Mouse (Mus musculus) hindbrain, postnatal 0 days (tissue): ENCODE measurements at regions not wholly inside any gene's neighbourhood (a gene's known extent, or its start where the extent isn't known, plus 50 kb on each side); places are given as distances from the start of the nearest gene placed in this dataset.

ENCODE experiments used
- ATAC-seq: fragments of 200-750 bp; cut with Nextera tagmentation; 2 replicates; pipeline ENCODE4 v1.8.0; 2017; ENCODE audit warnings: mild to moderate bottlenecking, moderate TSS enrichment, moderate library complexity
- DNase-seq: peaks from one replicate; pipeline ENCODE4 v3.0.0-alpha.2; 2015; ENCODE audit warnings: low spot score
- H3K27ac ChIP-seq: fragments of 300-500 bp; sonication (generic); 2 replicates; pipeline ENCODE4 v1.5.1; 2014; ENCODE audit warnings: mild to moderate bottlenecking
- H3K27me3 ChIP-seq: fragments of 300-500 bp; sonication (generic); 2 replicates; pipeline ENCODE4 v1.6.1; 2014; ENCODE audit warnings: low read length, mixed read lengths; ENCODE audit not compliant: insufficient read depth
- H3K36me3 ChIP-seq: fragments of 300-500 bp; sonication (generic); 2 replicates; pipeline ENCODE4 v1.6.1; 2014; ENCODE audit warnings: low read length, mixed read lengths; ENCODE audit not compliant: insufficient read depth
- H3K4me1 ChIP-seq: fragments of 300-500 bp; sonication (generic); 2 replicates; pipeline ENCODE4 v1.6.1; 2014; ENCODE audit warnings: antibody characterized with exemption, low read length, mixed read lengths; ENCODE audit not compliant: insufficient read depth
- H3K4me2 ChIP-seq: fragments of 300-500 bp; sonication (generic); 2 replicates; pipeline ENCODE4 v1.6.1; 2014; ENCODE audit warnings: low read depth, mild to moderate bottlenecking, low read length, moderate library complexity, mixed read lengths
- H3K4me3 ChIP-seq: fragments of 300-500 bp; sonication (generic); 2 replicates; pipeline ENCODE4 v1.5.1; 2014; ENCODE audit warnings: low read length
- H3K9ac ChIP-seq: fragments of 300-500 bp; sonication (generic); replicated peaks from 2 replicates; pipeline ENCODE4 v1.6.1; 2014; ENCODE audit warnings: mild to moderate bottlenecking, low read length, moderate library complexity, mixed read lengths
- H3K9me3 ChIP-seq: fragments of 300-500 bp; sonication (generic); 2 replicates; pipeline ENCODE4 v1.6.1; 2016; ENCODE audit warnings: low read length, mixed read lengths
- CTCF ChIP-seq: IDR thresholded peaks from 2 replicates; pipeline ENCODE4 v1.5.1; 2016; ENCODE audit warnings: antibody characterized with exemption, control low read depth, low read depth
- WGBS: fragments of 180-500 bp; shearing (Covaris S2); extraction: QIAGEN DNeasy Blood & Tissue Kit; methylation state at CpG from one replicate; pipeline ENCODE4 v1.1.7; 2014; 5-methylcytosine and 5-hydroxymethylcytosine counted together

DNA sequence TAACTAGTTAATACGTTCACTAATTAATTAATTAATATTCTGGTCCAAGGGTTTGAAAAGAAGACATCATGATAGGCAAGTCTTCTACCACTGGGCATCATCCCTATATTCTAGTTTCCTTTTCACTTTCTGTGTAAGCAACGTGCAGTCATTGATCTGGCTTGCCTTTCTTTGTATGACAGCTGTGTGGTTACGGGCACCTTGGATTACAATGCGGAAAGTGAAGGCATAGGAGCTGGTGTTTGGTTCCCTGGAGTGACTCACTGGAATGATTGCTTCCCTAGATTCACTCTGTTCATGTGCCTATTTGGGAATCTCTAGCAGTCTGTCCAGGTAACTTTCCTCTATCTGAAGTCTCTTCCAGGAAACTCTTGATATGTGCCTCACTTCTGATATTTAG, 120.5 kb upstream of the Ntf3 start:
- no peaks in the 10 kb centered on the region for H3K4me1 ChIP-seq
- TF ChIP-seq CTCF, result no peak
- DNase-seq (no peak), ATAC-seq (no peak)
- H3K36me3 ChIP-seq, result no peaks in the 10 kb centered on the region
- no peak overlapping the region for H3K9ac ChIP-seq
- H3K27ac ChIP-seq, result no peak overlapping the region
- H3K9me3 ChIP-seq, result no peaks in the 10 kb centered on the region
- H3K4me2 ChIP-seq, result no peak overlapping the region
- 64% methylated on average over 4 of the region's 4 CpGs for WGBS
- no peak overlapping the region for H3K4me3 ChIP-seq
- no peaks in the 10 kb centered on the region for H3K27me3 ChIP-seq

DNA sequence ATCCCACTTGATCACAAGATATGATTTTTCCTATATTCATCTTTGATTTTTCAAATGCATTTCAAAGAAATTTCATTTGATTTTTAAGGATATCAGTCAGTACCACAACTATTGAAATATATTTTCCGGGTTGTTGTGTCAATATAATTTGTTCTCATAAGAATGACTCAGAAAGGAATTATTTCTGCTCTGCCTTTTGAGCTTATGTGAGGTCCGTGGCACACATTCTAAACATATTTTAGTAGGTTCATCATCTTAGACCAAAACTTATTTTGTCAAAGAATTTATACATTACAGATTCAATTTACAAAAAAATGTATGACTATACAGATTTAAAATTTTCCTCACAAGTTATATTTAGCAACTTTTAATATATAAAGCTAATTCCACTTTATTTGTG, 119.5 kb upstream of the Ntf3 start:
- TF ChIP-seq CTCF, result no peak
- Histone ChIP-seq H3K4me2 (no peak overlapping the region), H3K36me3 (no peaks in the 10 kb centered on the region), H3K4me1 (no peaks in the 10 kb centered on the region), H3K9ac (no peak overlapping the region), H3K27ac (no peak overlapping the region), H3K4me3 (no peak overlapping the region), H3K27me3 (no peaks in the 10 kb centered on the region), H3K9me3 (no peaks in the 10 kb centered on the region)
- DNase-seq, result no peak
- 84% methylated on average over 2 of the region's 2 CpGs for whole genome bisulfite sequencing
- ATAC-seq, result no peak

DNA sequence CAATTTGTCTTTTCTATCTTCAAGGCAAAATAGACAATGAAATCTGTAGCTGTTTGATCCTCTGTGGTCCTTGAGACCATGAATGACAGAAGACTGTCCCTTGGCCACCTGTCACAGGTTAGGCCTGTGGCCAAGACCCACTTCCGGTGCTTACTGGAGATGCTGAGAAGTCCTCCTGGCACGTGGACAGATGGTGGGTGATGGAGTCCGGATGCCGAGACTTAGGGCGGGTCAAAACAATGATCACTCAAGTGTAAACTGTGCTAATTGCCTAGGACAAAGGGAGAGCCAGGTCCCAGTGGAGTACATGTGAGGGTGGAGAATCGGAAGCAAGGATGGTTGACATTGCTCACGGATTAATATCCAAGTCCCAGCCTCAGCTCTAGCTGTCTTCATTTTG, 117.7 kb upstream of the Ntf3 start:
- no peak overlapping the region for H3K4me3 ChIP-seq
- DNase-seq (peak; percentile 77), ATAC-seq (peak; percentile 78)
- no peaks in the 10 kb centered on the region for H3K27me3 ChIP-seq
- no peaks in the 10 kb centered on the region for H3K36me3 ChIP-seq
- no peaks in the 10 kb centered on the region for H3K4me1 ChIP-seq
- no peak overlapping the region for H3K9ac ChIP-seq
- no peak overlapping the region for H3K27ac ChIP-seq
- no peaks in the 10 kb centered on the region for H3K9me3 ChIP-seq
- WGBS, result 54% methylated on average over 7 of the region's 7 CpGs
- no peak overlapping the region for H3K4me2 ChIP-seq
- TF ChIP-seq CTCF, result no peak

DNA sequence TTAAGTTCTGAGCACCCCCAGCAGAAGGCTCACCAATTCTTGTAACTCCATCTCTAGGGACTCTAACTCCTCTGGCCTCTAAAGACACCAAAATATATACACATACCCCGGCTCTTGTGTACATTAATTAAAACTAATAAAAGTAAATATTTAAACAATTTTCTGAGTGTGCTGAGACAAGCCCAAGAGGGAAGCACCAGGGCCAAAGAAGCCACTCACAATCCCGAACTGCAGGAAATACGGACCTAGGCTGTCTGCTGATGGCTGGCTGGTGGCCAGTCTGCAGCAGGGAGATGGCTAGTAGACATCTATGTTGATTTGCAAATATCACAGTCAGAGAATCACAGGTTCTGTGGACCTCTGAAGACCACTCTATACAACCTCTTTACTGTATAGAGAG, 113.6 kb upstream of the Ntf3 start:
- ATAC-seq (no peak), DNase-seq (no peak)
- no peak overlapping the region for H3K27ac ChIP-seq
- H3K9ac ChIP-seq, result no peak overlapping the region
- no peak overlapping the region for H3K4me2 ChIP-seq
- TF ChIP-seq CTCF, result no peak
- H3K36me3 ChIP-seq, result no peaks in the 10 kb centered on the region
- WGBS, result 86% methylated on average over 3 of the region's 3 CpGs
- no peak overlapping the region for H3K4me3 ChIP-seq
- H3K9me3 ChIP-seq, result no peaks in the 10 kb centered on the region
- H3K27me3 ChIP-seq, result no peaks in the 10 kb centered on the region
- no peaks in the 10 kb centered on the region for H3K4me1 ChIP-seq

DNA sequence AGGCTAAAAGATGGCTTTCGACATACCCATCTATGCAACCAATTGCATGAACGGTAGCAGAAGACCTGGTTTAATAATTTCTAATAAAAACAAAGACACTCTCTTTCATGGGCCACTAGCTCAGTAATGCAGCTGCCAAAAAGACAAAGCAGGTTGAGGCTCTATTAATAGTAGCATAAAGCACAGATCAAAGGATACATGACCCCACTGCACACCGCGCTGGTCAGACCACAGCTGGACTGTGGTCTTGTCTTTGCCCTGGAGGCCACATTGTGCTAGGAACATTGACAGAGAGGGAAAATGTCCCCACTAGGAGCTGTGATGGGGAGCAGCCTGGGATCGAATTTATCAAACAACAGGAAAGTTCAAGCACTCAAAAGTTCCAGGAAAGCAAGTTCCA, 79.3 kb upstream of the Ntf3 start:
- Histone ChIP-seq H3K9ac (no peak overlapping the region), H3K4me1 (no peaks in the 10 kb centered on the region), H3K4me2 (no peak overlapping the region), H3K27ac (no peak overlapping the region), H3K27me3 (no peaks in the 10 kb centered on the region), H3K36me3 (no peaks in the 10 kb centered on the region), H3K4me3 (no peak overlapping the region), H3K9me3 (no peaks in the 10 kb centered on the region)
- DNase-seq, result no peak
- 35% methylated on average over 5 of the region's 5 CpGs for WGBS
- no peak for ATAC-seq
- TF ChIP-seq CTCF, result no peak

DNA sequence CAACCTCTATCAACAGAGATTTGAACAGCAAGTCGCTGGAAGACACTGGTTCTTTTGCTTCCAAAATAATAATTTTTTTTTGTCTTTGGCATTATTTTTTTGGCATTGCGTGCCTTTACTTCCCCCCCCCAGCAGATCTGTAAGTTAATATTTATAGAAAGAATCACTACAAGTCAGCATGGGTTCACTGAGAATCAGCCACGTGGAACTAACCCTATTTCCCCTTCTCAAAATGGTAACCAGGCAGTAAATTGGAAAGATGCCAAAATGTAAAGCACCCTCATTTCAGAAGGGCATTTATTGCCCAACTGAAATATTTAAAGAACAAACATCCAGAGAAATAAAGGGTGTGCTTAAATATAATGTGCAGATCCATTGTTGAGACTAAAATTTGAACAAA, 78.7 kb upstream of the Ntf3 start:
- Histone ChIP-seq H3K4me3 (no peak overlapping the region), H3K4me2 (no peak overlapping the region), H3K27me3 (no peaks in the 10 kb centered on the region), H3K4me1 (no peaks in the 10 kb centered on the region), H3K36me3 (no peaks in the 10 kb centered on the region), H3K9me3 (no peaks in the 10 kb centered on the region), H3K9ac (no peak overlapping the region), H3K27ac (no peak overlapping the region)
- DNase-seq, result peak; percentile 8
- no peak for ATAC-seq
- TF ChIP-seq CTCF, result no peak
- 34% methylated on average over 3 of the region's 3 CpGs for WGBS

DNA sequence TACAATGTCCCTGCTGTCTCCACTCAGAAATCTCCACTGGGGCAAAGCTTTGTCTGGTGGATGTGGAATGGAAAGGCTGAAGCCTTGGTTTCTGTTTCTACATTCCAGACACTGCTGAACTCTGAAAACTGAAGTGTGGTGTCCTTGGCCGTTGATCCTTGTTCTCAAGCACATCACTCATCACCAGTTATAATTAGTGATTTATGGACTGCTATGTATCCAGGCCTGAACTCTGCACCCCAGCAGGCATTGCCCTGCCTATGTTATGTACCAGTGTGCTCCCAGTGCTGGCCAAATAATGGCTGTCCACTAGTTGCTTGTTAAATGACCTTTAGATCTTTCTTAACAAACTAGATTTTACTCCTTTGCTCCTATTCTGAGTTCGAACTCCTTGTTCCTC, 75.6 kb upstream of the Ntf3 start:
- no peaks in the 10 kb centered on the region for H3K9me3 ChIP-seq
- 85% methylated on average over 2 of the region's 2 CpGs for WGBS
- H3K27me3 ChIP-seq, result no peaks in the 10 kb centered on the region
- H3K4me1 ChIP-seq, result no peaks in the 10 kb centered on the region
- H3K36me3 ChIP-seq, result no peaks in the 10 kb centered on the region
- no peak overlapping the region for H3K4me2 ChIP-seq
- no peak for ATAC-seq
- no peak overlapping the region for H3K27ac ChIP-seq
- DNase-seq, result no peak
- H3K9ac ChIP-seq, result no peak overlapping the region
- no peak overlapping the region for H3K4me3 ChIP-seq
- no peak for TF ChIP-seq CTCF
